Mouse (Mus musculus): ENCODE measurements around the gene Cald1. TPM values are rescaled to one million over a fixed set of nuclear protein-coding genes. Genes with fewer than 3 reads are reported as not detected.

Cald1 gene
- polyA plus RNA-seq, 1 experiment from 2014 or later: 222 TPM

GRCm38 (mm10) chr6:34805582-34805981, 207.3 kb downstream of the Cald1 start:
- no peaks in the 10 kb centered on the region for H3K27me3 ChIP-seq
- no peak overlapping the region for H3K4me2 ChIP-seq
- H3K9ac ChIP-seq (replicated peaks): no peak overlapping the region
- no peak overlapping the region for H3K4me3 ChIP-seq (replicated peaks)
- no peaks in the 10 kb centered on the region for H3K4me1 ChIP-seq (replicated peaks)
- ATAC-seq (ENCODE audit: insufficient number of reproducible peaks, insufficient read depth, low FRiP score, low TSS enrichment, low read depth): no peak
- H3K9me3 ChIP-seq: no peaks in the 10 kb centered on the region
- no peaks in the 10 kb centered on the region for H3K36me3 ChIP-seq
- 79% methylated on average over 2 of the region's 2 CpGs for WGBS
- no peak overlapping the region for H3K27ac ChIP-seq

DNA sequence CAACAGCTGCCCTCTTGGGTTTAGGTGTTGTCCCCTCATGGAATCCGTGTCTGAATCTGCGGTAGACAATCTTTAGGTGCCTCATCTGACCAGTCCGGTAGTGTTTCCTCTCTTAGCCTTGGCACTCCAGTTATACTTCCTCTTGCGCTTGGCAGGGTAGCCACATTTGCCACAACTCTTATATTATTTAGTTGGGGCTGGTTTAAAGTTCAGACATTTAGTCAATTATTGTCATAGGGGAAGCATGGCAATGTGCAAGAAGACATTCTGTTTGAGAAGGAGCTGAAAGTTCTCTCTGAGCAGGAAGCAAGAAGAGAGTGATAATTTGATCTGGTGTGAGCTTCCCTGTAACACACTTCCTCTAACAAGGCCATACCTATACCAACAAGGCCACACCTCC, 212.4 kb downstream of the Cald1 start:
- H3K9me3 ChIP-seq: no peaks in the 10 kb centered on the region
- H3K4me1 ChIP-seq (replicated peaks): no peaks in the 10 kb centered on the region
- H3K4me3 ChIP-seq (replicated peaks): no peak overlapping the region
- no peak overlapping the region for H3K4me2 ChIP-seq
- no peak overlapping the region for H3K9ac ChIP-seq (replicated peaks)
- no peak for ATAC-seq (ENCODE audit: insufficient number of reproducible peaks, insufficient read depth, low FRiP score, low TSS enrichment, low read depth)
- no peaks in the 10 kb centered on the region for H3K27me3 ChIP-seq
- 93% methylated on average over 4 of the region's 4 CpGs for WGBS
- no peak overlapping the region for H3K27ac ChIP-seq
- no peaks in the 10 kb centered on the region for H3K36me3 ChIP-seq

GRCm38 (mm10) chr6:34824406-34824805, 226.1 kb downstream of the Cald1 start:
- Histone ChIP-seq H3K9ac (replicated peaks) (no peak overlapping the region), H3K4me3 (replicated peaks) (no peak overlapping the region), H3K9me3 (no peaks in the 10 kb centered on the region), H3K4me1 (replicated peaks) (no peaks in the 10 kb centered on the region), H3K36me3 (no peaks in the 10 kb centered on the region), H3K4me2 (no peak overlapping the region), H3K27ac (no peak overlapping the region), H3K27me3 (no peaks in the 10 kb centered on the region)
- ATAC-seq (ENCODE audit: insufficient number of reproducible peaks, insufficient read depth, low FRiP score, low TSS enrichment, low read depth): no peak

Other genes starting within 250 kb of the Cald1 start
- gene Akr1b8, start 244.4 kb upstream of the Cald1 start, polyA plus RNA-seq (2016; fragmentation: Nextera tagmentation; extraction: Ambion mirVana): 11.8 and 12.1 TPM in 2 replicates
- gene Akr1b10, start 214.3 kb upstream of the Cald1 start, polyA plus RNA-seq (2016; fragmentation: Nextera tagmentation; extraction: Ambion mirVana): 16.1 and 17.4 TPM in 2 replicates
- gene Akr1b7, start 186.2 kb upstream of the Cald1 start, polyA plus RNA-seq (2016; fragmentation: Nextera tagmentation; extraction: Ambion mirVana): 0.22 TPM in 1 of 2 replicates, not detected in the other
- gene Bpgm, start 122.3 kb upstream of the Cald1 start, polyA plus RNA-seq (2016; fragmentation: Nextera tagmentation; extraction: Ambion mirVana): 51.0 and 51.5 TPM in 2 replicates
- 8.2 and 8.3 TPM in 2 replicates for gene Agbl3, start 181.9 kb downstream of the Cald1 start, polyA plus RNA-seq (2016; fragmentation: Nextera tagmentation; extraction: Ambion mirVana)